Mouse (Mus musculus) lung, embryonic 16.5 days (tissue): ENCODE measurements around the gene Emc10. TPM values are rescaled to one million over a fixed set of nuclear protein-coding genes. Genes with fewer than 3 reads are reported as not detected.

Source experiments
- ATAC-seq: fragments of 200-750 bp; cut with Nextera tagmentation; 2 replicates; pipeline ENCODE4 v1.8.0; 2017; ENCODE audit warnings: low read depth, mild to moderate bottlenecking, moderate library complexity
- H3K27ac ChIP-seq: fragments of 300-500 bp; sonication (generic); 2 replicates; pipeline ENCODE4 v1.5.1; 2014; ENCODE audit warnings: mild to moderate bottlenecking, control low read depth, low read length
- H3K27me3 ChIP-seq: fragments of 300-500 bp; sonication (generic); 2 replicates; pipeline ENCODE4 v1.6.1; 2014; ENCODE audit warnings: low read depth, low read length, mixed read lengths; ENCODE audit not compliant: control insufficient read depth, insufficient read depth
- H3K36me3 ChIP-seq: fragments of 300-500 bp; sonication (generic); 2 replicates; pipeline ENCODE4 v1.6.1; 2014; ENCODE audit warnings: low read length; ENCODE audit not compliant: control insufficient read depth, insufficient read depth
- H3K4me1 ChIP-seq: fragments of 300-500 bp; sonication (generic); replicated peaks from 2 replicates; pipeline ENCODE4 v1.6.1; 2014; ENCODE audit warnings: low read length, mixed read lengths; ENCODE audit not compliant: control insufficient read depth, insufficient read depth
- H3K4me2 ChIP-seq: fragments of 300-500 bp; sonication (generic); 2 replicates; pipeline ENCODE4 v1.6.1; 2014; ENCODE audit warnings: low read depth, low read length, control low read depth
- H3K4me3 ChIP-seq: fragments of 300-500 bp; sonication (generic); 2 replicates; pipeline ENCODE4 v1.5.1; 2014; ENCODE audit warnings: mild to moderate bottlenecking, low read length, control low read depth
- H3K9ac ChIP-seq: fragments of 300-500 bp; sonication (generic); 2 replicates; pipeline ENCODE4 v1.6.1; 2014; ENCODE audit warnings: low read length, control low read depth
- H3K9me3 ChIP-seq: fragments of 300-500 bp; sonication (generic); 2 replicates; pipeline ENCODE4 v1.6.1; 2016; ENCODE audit warnings: low read length; ENCODE audit not compliant: control insufficient read depth
- WGBS: fragments of 180-500 bp; shearing (Covaris S2); extraction: QIAGEN DNeasy Blood & Tissue Kit; methylation state at CpG from one replicate; pipeline ENCODE4 v1.1.7; 2014; 5-methylcytosine and 5-hydroxymethylcytosine counted together
- polyA plus RNA-seq: library from polyadenylated mRNA; unstranded; fragments of >200 nt; fragmentation: Nextera tagmentation; extraction: Ambion mirVana; gene quantifications from 2 replicates; pipeline ENCODE4 v1.2.1, GENCODE M21; 2015

Gene Emc10
- polyA plus RNA-seq, 1 experiment from 2014 or later, result 94.0 TPM

DNA sequence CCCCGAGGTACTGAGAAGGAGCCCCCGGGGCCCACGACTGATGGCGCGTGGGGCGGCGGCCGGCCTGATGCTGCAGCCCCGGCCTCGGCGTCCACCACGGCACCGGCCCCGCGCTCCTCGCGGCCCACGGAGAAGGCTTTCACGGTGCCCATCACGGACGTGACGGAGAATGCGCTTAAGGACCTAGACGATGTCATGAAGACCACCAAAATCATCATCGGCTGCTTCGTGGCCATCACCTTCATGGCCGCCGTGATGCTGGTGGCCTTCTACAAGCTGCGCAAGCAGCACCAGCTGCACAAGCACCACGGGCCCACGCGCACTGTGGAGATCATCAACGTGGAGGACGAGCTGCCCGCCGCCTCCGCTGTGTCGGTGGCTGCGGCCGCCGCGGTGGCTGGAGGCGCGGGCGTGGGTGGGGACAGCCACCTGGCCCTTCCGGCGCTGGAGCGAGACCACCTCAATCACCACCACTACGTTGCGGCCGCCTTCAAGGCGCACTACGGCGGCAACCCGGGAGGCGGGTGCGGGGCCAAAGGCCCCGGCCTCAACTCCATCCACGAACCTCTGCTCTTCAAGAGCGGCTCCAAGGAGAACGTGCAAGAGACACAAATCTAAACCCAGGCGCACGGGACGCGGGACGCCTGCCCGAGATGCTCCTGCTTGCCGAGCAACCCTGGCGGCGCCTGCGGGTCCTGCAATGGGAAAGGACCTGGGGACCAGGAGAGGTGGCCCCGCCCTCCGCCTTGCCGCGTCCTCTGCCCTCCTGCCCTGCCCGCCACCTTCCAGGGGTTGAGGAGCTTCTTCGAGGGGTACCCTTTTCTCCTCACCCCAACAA is 33.9 kb downstream of the Emc10 start:
- WGBS, result 15% methylated on average over 76 of the region's 77 CpGs
- Histone ChIP-seq H3K36me3 (no peaks in the 10 kb centered on the region), H3K9ac (no peak overlapping the region), H3K27me3 (peaks cover 47% of the 10 kb centered on the region), H3K9me3 (no peaks in the 10 kb centered on the region), H3K4me1 (0 out of 2 replicates have a peak, but pooled peaks cover 3% of the 10 kb centered on the region), H3K4me3 (peak overlapping the region; percentile 28), H3K4me2 (peak overlapping the region; percentile 39), H3K27ac (no peak overlapping the region)
- ATAC-seq, result no peak

GRCm38 (mm10) chr7:44461503-44462217 is 34.7 kb downstream of the Emc10 start:
- Histone ChIP-seq H3K4me2 (no peak overlapping the region), H3K27me3 (peaks cover 47% of the 10 kb centered on the region), H3K4me1 (no peaks in the 10 kb centered on the region), H3K36me3 (no peaks in the 10 kb centered on the region), H3K9me3 (no peaks in the 10 kb centered on the region), H3K9ac (no peak overlapping the region), H3K27ac (no peak overlapping the region), H3K4me3 (no peak overlapping the region)
- ATAC-seq, result no peak
- 38% methylated on average over 55 of the region's 57 CpGs for WGBS

- Histone ChIP-seq H3K27ac (no peak overlapping the region), H3K36me3 (no peaks in the 10 kb centered on the region), H3K4me2 (no peak overlapping the region), H3K4me3 (no peak overlapping the region), H3K27me3 (peaks cover 47% of the 10 kb centered on the region), H3K4me1 (no peaks in the 10 kb centered on the region), H3K9ac (no peak overlapping the region), H3K9me3 (no peaks in the 10 kb centered on the region)
- WGBS, result 61% methylated on average over 31 of the region's 31 CpGs
- no peak for ATAC-seq
Observed at GRCm38 (mm10) chr7:44460767-44461502, 35.4 kb downstream of the Emc10 start.

DNA sequence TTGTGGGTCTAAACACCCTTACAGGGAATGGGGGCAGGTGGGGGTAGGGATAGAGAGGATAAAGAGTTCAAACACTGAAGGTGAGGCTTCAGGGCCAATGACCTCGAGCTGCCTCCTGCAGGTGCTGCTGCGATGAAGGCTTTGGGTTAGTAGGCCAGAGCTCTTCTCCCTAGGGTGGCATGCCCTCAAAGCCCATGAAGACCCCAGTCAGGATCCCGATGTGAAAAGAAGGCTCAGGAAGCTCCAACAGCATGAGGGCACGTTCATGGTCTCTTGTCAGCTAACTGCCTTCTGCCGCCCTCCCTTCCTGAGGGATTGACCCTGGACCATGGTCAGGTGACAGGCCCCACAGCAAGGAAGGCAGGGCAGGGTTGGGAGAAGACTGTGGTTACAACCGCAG is 36.3 kb downstream of the Emc10 start:
- Histone ChIP-seq H3K4me3 (no peak overlapping the region), H3K9me3 (no peaks in the 10 kb centered on the region), H3K36me3 (no peaks in the 10 kb centered on the region), H3K4me1 (no peaks in the 10 kb centered on the region), H3K4me2 (no peak overlapping the region), H3K27ac (no peak overlapping the region), H3K9ac (no peak overlapping the region), H3K27me3 (peaks cover 47% of the 10 kb centered on the region)
- ATAC-seq, result no peak
- WGBS, result 70% methylated on average over 6 of the region's 6 CpGs

- Histone ChIP-seq H3K9me3 (no peaks in the 10 kb centered on the region), H3K27ac (no peak overlapping the region), H3K4me1 (no peaks in the 10 kb centered on the region), H3K9ac (no peak overlapping the region), H3K4me3 (no peak overlapping the region), H3K27me3 (peaks cover 14% of the 10 kb centered on the region), H3K4me2 (no peak overlapping the region), H3K36me3 (no peaks in the 10 kb centered on the region)
- ATAC-seq, result no peak
- 88% methylated on average over 1 of the region's 1 CpGs for WGBS
Observed at GRCm38 (mm10) chr7:44456302-44456701, 40.0 kb downstream of the Emc10 start.

DNA sequence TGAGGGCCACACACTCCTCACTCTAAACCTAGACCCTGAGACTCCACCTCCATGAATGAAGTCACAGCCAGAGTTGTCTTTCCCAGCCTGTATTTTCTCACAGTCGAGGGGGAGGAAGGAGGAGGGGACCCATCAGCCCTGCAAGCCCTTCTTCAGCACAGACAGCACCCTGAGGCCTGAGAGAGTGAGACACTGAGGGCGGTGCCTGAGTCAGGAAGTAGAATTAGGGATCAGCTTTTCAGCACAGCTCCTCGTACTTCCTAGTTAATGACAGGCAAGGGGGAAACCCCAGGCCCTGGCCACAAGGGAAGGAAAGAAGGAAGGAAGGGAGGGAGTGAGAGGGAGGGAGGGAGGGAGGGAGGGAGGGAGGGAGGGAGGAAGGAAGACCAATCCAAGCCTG is 43.1 kb downstream of the Emc10 start:
- ATAC-seq, result peak; percentile 47; the same call in 1 of the 2 replicates
- Histone ChIP-seq H3K27ac (no peak overlapping the region), H3K36me3 (no peaks in the 10 kb centered on the region), H3K4me2 (no peak overlapping the region), H3K9me3 (no peaks in the 10 kb centered on the region), H3K4me1 (no peaks in the 10 kb centered on the region), H3K4me3 (no peak overlapping the region), H3K27me3 (no peaks in the 10 kb centered on the region), H3K9ac (0 out of 2 replicates have a peak overlapping the region, but pooled peaks have one; percentile 26)
- 6% methylated on average over 3 of the region's 3 CpGs for WGBS

DNA sequence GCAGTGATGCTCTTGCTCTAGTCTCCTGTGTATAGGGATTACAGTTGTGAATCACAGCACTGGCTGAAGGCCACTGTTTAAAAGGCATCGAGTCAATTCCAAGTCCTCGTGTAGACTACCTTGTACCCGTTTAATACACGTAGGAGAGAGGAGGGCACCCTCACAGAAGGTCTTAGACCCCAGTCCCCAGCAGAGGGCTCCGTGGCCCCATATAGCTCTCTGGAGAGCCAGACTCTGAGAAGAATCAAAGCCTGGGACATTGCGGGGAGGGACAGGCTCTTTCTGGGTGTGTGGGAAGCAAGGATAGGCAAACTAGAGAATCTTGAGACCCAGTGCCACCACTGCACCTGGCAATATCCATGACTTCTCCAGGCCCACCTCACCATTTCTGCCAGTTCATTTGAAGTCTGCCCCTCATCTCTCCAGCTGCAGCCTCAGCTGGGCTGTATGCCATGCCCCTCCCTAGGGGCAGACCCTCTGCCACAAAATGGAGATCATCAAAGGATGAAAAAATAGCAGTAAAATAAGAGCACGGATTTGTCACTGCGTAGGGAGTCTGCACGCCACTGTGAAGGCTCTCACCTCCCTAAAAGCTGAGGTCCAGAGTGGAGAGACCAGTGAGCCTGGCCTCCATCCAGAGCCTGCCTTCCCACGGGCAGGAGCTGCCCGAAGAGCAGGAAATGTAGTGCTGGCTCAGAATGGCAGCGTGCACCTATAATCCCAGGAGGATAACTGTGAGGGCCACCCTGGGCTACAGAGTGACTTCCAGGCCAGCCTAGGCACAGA is 50.1 kb downstream of the Emc10 start:
- Histone ChIP-seq H3K27ac (no peak overlapping the region), H3K4me2 (no peak overlapping the region), H3K4me3 (no peak overlapping the region), H3K27me3 (peaks cover 49% of the 10 kb centered on the region), H3K9ac (no peak overlapping the region), H3K36me3 (no peaks in the 10 kb centered on the region), H3K4me1 (0 out of 2 replicates have a peak, but pooled peaks cover 5% of the 10 kb centered on the region), H3K9me3 (no peaks in the 10 kb centered on the region)
- WGBS, result 34% methylated on average over 12 of the region's 12 CpGs
- no peak for ATAC-seq

- H3K4me2 ChIP-seq, result no peak overlapping the region
- H3K9ac ChIP-seq, result no peak overlapping the region
- H3K27ac ChIP-seq, result no peak overlapping the region
- no peak overlapping the region for H3K4me3 ChIP-seq
- H3K4me1 ChIP-seq, result 0 out of 2 replicates have a peak, but pooled peaks cover 5% of the 10 kb centered on the region
- H3K36me3 ChIP-seq, result no peaks in the 10 kb centered on the region
- WGBS, result 18% methylated on average over 7 of the region's 7 CpGs
- ATAC-seq, result no peak
- H3K9me3 ChIP-seq, result no peaks in the 10 kb centered on the region
- H3K27me3 ChIP-seq, result peaks cover 56% of the 10 kb centered on the region
Observed at GRCm38 (mm10) chr7:44445528-44445923, 50.8 kb downstream of the Emc10 start.
